Mouse (Mus musculus): ENCODE data around the gene Olfr957. TPM values are rescaled to one million over a fixed set of nuclear protein-coding genes. Genes with fewer than 3 reads are reported as not detected.

Olfr957 gene
- total RNA-seq (2014; rRNA removed; ENCODE audit: low replicate concordance) (not detected in 2 replicates), polyA plus RNA-seq (2015; fragmentation: Nextera tagmentation; extraction: Ambion mirVana) (not detected in 2 replicates)

GRCm38 (mm10) chr9:39515531-39515930 lies at the start of gene Olfr957:
Gene Olfr957 (minus strand): TSS chr9:39515809.
- Histone ChIP-seq H3K4me3 (ENCODE audit: low read depth, low read length) (no peak within 1 kb of the TSS), H3K4me2 (ENCODE audit: low read depth, low read length) (no peak within 1 kb of the TSS), H3K4me1 (ENCODE audit: control insufficient read depth, insufficient read depth) (no peaks in the 10 kb centered on the region), H3K36me3 (replicated peaks; ENCODE audit: control insufficient read depth, insufficient read depth, low read length) (no peaks in the 10 kb centered on the region), H3K9me3 (replicated peaks; ENCODE audit: control insufficient read depth, low read length) (no peaks in the 10 kb centered on the region), H3K9ac (replicated peaks; ENCODE audit: low read depth, low read length) (no peak within 1 kb of the TSS), H3K27me3 (ENCODE audit: control insufficient read depth, insufficient read depth, low read length) (no peaks in the 10 kb centered on the region), H3K27ac (ENCODE audit: low read depth) (no peak within 1 kb of the TSS)
- ATAC-seq (ENCODE audit: insufficient read depth, low read depth) (no peak), DNase-seq (ENCODE audit: low spot score) (no peak)
- WGBS = 54% methylated on average over 3 of the region's 3 CpGs
- no peak for TF ChIP-seq EP300 (IDR thresholded peaks at IDR 0.05; ENCODE audit: low read depth)
- TF ChIP-seq CTCF (IDR thresholded peaks at IDR 0.05; ENCODE audit: low read depth) = no peak

GRCm38 (mm10) chr9:39558349-39558647 lies 42.7 kb upstream of the Olfr957 start:
- Histone ChIP-seq H3K27ac (ENCODE audit: low read depth) (no peak overlapping the region), H3K9ac (replicated peaks; ENCODE audit: low read depth, low read length) (no peak overlapping the region), H3K9me3 (replicated peaks; ENCODE audit: control insufficient read depth, low read length) (no peaks in the 10 kb centered on the region), H3K27me3 (ENCODE audit: control insufficient read depth, insufficient read depth, low read length) (no peaks in the 10 kb centered on the region), H3K36me3 (replicated peaks; ENCODE audit: control insufficient read depth, insufficient read depth, low read length) (no peaks in the 10 kb centered on the region), H3K4me1 (ENCODE audit: control insufficient read depth, insufficient read depth) (no peaks in the 10 kb centered on the region), H3K4me2 (ENCODE audit: low read depth, low read length) (no peak overlapping the region), H3K4me3 (ENCODE audit: low read depth, low read length) (no peak overlapping the region)
- ATAC-seq (ENCODE audit: insufficient read depth, low read depth) = no peak
- DNase-seq (ENCODE audit: low spot score) = no peak
- no peak for TF ChIP-seq CTCF (IDR thresholded peaks at IDR 0.05; ENCODE audit: low read depth)
- no peak for TF ChIP-seq EP300 (IDR thresholded peaks at IDR 0.05; ENCODE audit: low read depth)

- TF ChIP-seq EP300 (IDR thresholded peaks at IDR 0.05; ENCODE audit: low read depth) (no peak), CTCF (IDR thresholded peaks at IDR 0.05; ENCODE audit: low read depth) (no peak)
- no peaks in the 10 kb centered on the region for H3K27me3 ChIP-seq (ENCODE audit: control insufficient read depth, insufficient read depth, low read length)
- no peak overlapping the region for H3K9ac ChIP-seq (replicated peaks; ENCODE audit: low read depth, low read length)
- H3K4me1 ChIP-seq (ENCODE audit: control insufficient read depth, insufficient read depth) = no peaks in the 10 kb centered on the region
- no peak overlapping the region for H3K4me3 ChIP-seq (ENCODE audit: low read depth, low read length)
- no peaks in the 10 kb centered on the region for H3K9me3 ChIP-seq (replicated peaks; ENCODE audit: control insufficient read depth, low read length)
- WGBS = 53% methylated on average over 3 of the region's 3 CpGs
- H3K4me2 ChIP-seq (ENCODE audit: low read depth, low read length) = no peak overlapping the region
- ATAC-seq (ENCODE audit: insufficient read depth, low read depth) (no peak), DNase-seq (ENCODE audit: low spot score) (no peak)
- no peak overlapping the region for H3K27ac ChIP-seq (ENCODE audit: low read depth)
- H3K36me3 ChIP-seq (replicated peaks; ENCODE audit: control insufficient read depth, insufficient read depth, low read length) = no peaks in the 10 kb centered on the region
These were observed 42.1 kb upstream of the Olfr957 start for GRCm38 (mm10) chr9:39557529-39558348.

GRCm38 (mm10) chr9:39553946-39554345 lies 38.3 kb upstream of the Olfr957 start, which contains the start of gene Olfr958:
Gene Olfr958 (minus strand): TSS chr9:39554054.
- H3K27ac ChIP-seq (ENCODE audit: low read depth) = no peak within 1 kb of the TSS
- ATAC-seq (ENCODE audit: insufficient read depth, low read depth) = no peak
- TF ChIP-seq CTCF (IDR thresholded peaks at IDR 0.05; ENCODE audit: low read depth) = no peak
- TF ChIP-seq EP300 (IDR thresholded peaks at IDR 0.05; ENCODE audit: low read depth) = no peak

GRCm38 (mm10) chr9:39550806-39551205 lies 35.2 kb upstream of the Olfr957 start:
- no peaks in the 10 kb centered on the region for H3K4me1 ChIP-seq (ENCODE audit: control insufficient read depth, insufficient read depth)
- H3K9me3 ChIP-seq (replicated peaks; ENCODE audit: control insufficient read depth, low read length) = no peaks in the 10 kb centered on the region
- no peak overlapping the region for H3K27ac ChIP-seq (ENCODE audit: low read depth)
- H3K9ac ChIP-seq (replicated peaks; ENCODE audit: low read depth, low read length) = no peak overlapping the region
- H3K4me3 ChIP-seq (ENCODE audit: low read depth, low read length) = no peak overlapping the region
- no peaks in the 10 kb centered on the region for H3K27me3 ChIP-seq (ENCODE audit: control insufficient read depth, insufficient read depth, low read length)
- WGBS = 65% methylated on average over 5 of the region's 5 CpGs
- H3K36me3 ChIP-seq (replicated peaks; ENCODE audit: control insufficient read depth, insufficient read depth, low read length) = no peaks in the 10 kb centered on the region
- no peak for ATAC-seq (ENCODE audit: insufficient read depth, low read depth)
- TF ChIP-seq EP300 (IDR thresholded peaks at IDR 0.05; ENCODE audit: low read depth) (no peak), CTCF (IDR thresholded peaks at IDR 0.05; ENCODE audit: low read depth) (no peak)
- no peak for DNase-seq (ENCODE audit: low spot score)
- no peak overlapping the region for H3K4me2 ChIP-seq (ENCODE audit: low read depth, low read length)

More at GRCm38 (mm10) chr9:39553946-39554345, 38.3 kb upstream of the Olfr957 start, which contains the start of gene Olfr958:
- Histone ChIP-seq H3K36me3 (replicated peaks; ENCODE audit: control insufficient read depth, insufficient read depth, low read length) (no peaks in the 10 kb centered on the region), H3K27me3 (ENCODE audit: control insufficient read depth, insufficient read depth, low read length) (no peaks in the 10 kb centered on the region), H3K9me3 (replicated peaks; ENCODE audit: control insufficient read depth, low read length) (no peaks in the 10 kb centered on the region), H3K4me1 (ENCODE audit: control insufficient read depth, insufficient read depth) (no peaks in the 10 kb centered on the region), H3K4me2 (ENCODE audit: low read depth, low read length) (no peak within 1 kb of the TSS), H3K9ac (replicated peaks; ENCODE audit: low read depth, low read length) (no peak within 1 kb of the TSS), H3K4me3 (ENCODE audit: low read depth, low read length) (no peak within 1 kb of the TSS)
- 61% methylated on average over 2 of the region's 2 CpGs for WGBS
- no peak for DNase-seq (ENCODE audit: low spot score)
